Mouse (Mus musculus) adipocyte (in vitro differentiated cells): Measurements from ENCODE around the gene Gdi2.

ENCODE experiments used
- DNase-seq: peaks from one replicate; pipeline ENCODE4 v3.0.0-alpha.2; 2016; ENCODE audit warnings: low spot score

Gdi2 gene

DNA sequence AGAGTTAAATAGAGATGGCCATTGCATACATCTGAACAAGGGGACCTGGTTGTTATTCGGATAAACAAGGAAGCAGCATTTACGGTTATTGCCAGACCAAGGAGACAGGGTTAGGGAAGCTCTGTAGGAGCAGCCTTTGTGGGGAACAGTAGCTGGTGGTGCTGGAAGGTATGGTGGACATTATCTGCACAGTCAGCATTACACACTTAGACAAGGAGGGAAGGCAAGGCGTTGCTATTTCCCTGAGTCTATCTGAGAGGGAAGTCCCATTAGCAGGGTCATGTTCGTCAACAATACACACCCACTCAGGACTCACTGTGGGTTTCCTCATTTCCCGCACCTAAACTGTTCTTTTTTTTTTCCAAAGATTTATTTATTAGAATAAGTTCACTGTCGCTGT, 10.0 kb downstream of the Gdi2 start:
- no peak for DNase-seq

DNA sequence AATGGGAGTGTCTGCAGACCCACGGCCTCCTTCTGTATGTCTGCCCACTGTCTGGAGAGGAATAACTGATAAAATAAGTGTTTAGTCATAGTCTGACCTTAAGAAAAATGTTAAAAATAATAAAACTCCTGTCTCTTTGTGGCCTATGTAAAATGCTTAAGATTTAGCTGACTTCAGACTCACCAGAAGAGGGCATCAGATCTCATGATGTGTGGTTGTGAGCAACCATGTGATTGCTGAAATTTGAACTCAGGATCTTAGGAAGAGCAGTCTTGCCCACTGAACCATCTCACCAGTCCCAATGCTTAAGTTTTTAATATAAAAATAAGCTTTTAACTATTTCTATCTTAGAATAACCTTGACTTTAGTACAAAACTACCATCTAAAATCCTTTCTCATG, 25.3 kb downstream of the Gdi2 start:
- DNase-seq, result no peak

- no peak for DNase-seq
These were observed 26.1 kb downstream of the Gdi2 start for GRCm38 (mm10) chr13:3563953-3564352.

DNA sequence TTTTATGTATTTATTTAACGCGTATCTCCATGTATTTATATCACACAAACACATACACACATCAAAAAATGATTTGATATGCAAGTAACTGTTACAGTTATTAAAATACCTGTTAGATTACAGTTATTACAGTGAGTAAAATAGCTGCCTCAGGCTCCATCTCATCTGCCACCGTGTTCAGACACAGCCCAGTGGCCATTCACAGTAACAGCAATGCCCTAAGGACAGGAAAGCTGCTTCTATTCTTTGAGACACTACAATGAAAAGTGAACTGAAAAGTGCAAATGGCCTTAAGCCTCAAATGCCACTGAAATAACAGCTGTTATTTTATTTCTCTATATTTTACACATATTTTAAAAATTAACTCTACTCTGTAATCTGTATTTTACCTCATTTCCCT, 52.9 kb downstream of the Gdi2 start:
- no peak for DNase-seq

GRCm38 (mm10) chr13:3594311-3594710, 56.4 kb downstream of the Gdi2 start:
- DNase-seq, result no peak

DNA sequence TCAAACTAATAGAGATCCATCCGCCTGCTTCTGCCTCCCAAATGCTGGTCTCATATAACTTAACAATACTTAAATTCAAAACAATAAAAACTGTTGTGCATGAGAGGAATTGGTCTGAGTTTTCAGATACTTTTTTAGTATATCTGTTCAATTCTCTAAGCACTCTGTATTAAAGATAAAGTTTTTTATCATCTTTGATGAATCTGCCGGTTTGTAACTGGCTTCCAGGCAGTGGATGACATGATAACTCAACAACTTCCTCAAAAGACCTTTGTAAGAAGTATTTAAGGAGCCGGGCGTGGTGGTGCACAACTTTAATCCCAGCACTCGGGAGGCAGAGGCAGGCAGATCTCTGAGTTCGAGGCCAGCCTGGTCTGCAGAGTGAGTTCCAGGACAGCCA, 58.4 kb downstream of the Gdi2 start:
- no peak for DNase-seq

- DNase-seq, result no peak
These were observed 71.9 kb downstream of the Gdi2 start for GRCm38 (mm10) chr13:3609780-3610117.

DNA sequence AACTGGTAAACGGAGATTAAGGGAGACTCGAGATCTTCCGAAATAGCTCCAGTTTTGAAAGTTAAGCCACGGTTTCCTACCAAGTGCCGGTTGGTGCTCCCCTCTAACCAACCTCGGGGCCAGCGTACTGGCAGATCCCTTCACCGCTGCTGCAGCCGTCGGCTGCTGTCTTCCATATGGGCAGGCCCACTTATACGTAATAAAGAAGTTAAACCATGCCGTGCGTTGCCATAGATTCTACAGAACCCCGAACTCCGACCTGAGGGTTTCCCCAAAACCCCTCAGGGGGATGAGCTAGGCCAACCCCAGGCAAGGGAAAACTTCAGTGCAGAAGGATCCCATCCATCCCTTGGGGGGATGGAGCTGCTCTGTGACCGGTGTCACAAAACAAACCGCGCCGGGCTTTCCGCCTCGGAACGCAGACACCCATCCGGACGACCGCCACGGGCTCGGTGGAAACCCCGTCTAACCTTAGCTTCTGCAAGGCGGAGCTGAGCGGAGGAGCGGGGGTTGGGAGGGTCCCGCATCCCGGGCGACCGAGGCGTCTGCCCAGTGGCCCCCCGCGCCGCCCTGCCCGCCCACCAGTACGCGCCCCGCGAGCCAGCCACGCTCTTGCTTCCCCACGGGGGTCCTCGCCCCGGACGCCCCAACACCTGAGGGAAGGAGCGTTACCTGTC, 72.4 kb downstream of the Gdi2 start:
- DNase-seq, result peak; percentile 59

DNA sequence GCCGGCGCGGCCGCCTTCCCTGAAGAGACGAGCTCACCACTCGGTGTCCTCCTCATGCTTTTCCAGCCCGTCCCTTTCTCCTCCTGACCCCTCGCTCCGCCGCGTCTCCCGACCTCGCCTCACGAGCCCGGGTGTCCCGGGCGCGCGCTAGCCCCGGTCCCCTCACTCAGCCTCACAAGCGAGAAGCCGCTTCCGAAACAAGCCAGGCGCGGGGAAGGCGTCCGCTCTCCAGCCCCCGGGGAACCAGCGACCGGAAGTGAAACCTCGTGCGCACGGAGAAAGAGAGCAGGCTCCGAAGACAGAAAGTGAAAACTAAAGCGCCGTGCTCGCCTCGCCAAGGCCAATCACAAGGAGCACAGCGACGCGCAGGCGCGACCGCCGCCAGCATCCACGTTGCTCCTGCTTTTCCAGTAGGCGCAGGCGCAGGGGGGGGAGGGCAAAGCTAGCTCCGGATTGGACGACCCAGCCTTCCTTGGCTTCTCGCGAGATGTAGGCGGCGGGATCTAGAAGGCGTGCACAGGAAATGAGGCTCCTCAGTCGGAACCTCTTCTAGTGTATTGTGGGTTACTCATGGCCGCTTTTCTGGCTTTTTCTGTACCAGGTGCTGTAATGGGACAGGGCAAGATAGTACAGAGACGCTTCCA, 73.1 kb downstream of the Gdi2 start, which contains the start of gene Fam208b:
Fam208b (minus strand) TSS at position 314 of the 644 bp plus-strand sequence.
- DNase-seq, result peak; percentile 99
